Mouse (Mus musculus) embryonic fibroblast, embryonic 13.5 days (primary cell): ENCODE data around the gene Lamp2.

Experiments used
- CTCF ChIP-seq: IDR thresholded peaks from 2 replicates; pipeline ENCODE4 v1.5.1; 2011; ENCODE audit warnings: mild to moderate bottlenecking, control low read depth, low read length, moderate library complexity, borderline replicate concordance; ENCODE audit not compliant: insufficient read depth
- POLR2A ChIP-seq: IDR thresholded peaks from 2 replicates; pipeline ENCODE4 v1.6.1; 2011; ENCODE audit warnings: low read depth, mild to moderate bottlenecking, control low read depth, low read length, moderate library complexity

DNA sequence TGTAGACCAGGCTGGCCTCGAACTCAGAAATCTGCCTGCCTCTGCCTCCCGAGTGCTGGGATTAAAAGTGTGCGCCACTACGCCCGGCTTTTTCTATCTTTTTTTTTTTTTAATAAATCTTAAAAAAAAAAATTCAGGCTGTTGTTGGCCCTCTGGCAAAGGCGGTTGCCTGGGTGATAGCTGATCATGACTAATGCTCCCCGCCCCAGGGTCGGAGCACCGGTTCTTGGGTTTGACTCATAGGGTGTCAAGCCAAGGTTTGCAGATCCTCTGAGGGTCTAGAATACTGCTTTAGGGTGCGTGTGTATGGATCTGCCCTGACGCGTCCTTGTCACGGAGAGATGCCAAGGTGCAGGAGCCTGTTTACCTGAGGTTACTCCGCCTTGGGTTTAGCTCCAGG lies 48.6 kb upstream of the Lamp2 start:
- no peak for TF ChIP-seq CTCF
- TF ChIP-seq POLR2A, result no peak
